Mouse (Mus musculus) right cerebral cortex, postnatal 4 days (tissue): Measurements from ENCODE around the gene Blm.

Experiments
- DNase-seq: peaks from one replicate; pipeline ENCODE4 v3.0.0-alpha.2; 2022

Blm gene

DNA sequence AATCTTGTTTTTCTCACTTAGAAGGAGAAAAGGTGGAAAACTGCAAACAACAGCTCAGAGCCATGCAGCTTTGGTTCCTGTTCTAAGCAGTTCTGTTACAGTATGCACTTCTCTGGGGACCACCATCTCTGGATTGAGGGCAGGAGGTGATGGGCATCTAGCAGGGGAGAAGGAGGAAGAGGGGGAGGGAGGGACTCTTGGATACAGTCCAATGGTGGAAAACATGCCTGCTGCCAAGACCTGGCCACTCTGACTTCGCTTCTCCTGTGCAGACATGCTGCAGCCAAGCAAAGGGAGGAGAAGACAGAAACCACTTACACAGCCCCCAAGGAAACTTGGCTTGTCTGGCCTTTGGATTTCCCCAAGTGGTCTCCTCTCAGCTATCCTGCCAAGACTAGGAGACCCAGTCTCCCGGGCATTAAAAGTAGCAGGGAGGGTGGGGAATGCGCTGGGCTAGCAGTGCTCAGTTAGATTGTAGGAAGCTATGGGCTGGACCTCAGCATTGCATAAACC lies 77.0 kb downstream of the Blm start:
- DNase-seq = no peak

DNA sequence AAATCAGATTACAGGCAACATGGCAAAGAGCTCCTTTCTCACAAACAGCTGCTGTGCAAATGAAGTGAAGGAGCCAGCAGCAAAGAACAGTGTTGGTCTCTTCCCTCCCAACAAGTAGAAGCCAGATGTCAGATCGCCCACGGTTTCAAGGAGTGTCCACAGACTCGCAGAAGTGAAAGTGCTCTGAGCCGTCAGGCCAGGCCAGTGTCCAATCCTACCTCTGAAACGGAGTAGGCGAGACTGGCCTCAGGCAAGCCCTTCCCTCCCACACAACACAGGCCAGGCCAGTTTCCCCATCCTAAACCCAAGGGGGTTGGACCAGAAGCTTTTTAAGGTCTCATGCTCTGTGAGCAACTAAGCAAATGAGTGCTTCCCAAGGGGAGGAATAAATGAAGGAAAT lies 77.7 kb downstream of the Blm start:
- no peak for DNase-seq

DNA sequence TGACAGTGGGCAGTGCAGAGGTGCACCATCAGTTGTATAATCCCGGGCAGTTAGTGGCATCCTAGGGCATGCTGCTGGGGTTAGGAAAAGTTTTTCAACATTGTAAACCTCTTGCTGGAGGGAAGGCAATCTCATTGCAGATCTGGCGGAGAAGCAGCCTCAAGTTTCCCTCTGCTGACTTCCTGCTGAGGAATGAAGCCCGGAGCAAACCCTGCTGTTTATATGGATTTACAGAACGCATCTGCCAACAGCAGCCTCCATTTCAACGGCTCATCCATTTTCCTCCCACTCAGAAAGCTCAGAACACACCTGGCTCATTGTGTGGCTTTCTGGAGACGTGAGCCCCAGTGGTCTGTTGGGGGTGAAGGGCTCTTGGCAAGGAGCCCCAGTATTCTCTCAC lies 78.6 kb downstream of the Blm start:
- no peak for DNase-seq

DNA sequence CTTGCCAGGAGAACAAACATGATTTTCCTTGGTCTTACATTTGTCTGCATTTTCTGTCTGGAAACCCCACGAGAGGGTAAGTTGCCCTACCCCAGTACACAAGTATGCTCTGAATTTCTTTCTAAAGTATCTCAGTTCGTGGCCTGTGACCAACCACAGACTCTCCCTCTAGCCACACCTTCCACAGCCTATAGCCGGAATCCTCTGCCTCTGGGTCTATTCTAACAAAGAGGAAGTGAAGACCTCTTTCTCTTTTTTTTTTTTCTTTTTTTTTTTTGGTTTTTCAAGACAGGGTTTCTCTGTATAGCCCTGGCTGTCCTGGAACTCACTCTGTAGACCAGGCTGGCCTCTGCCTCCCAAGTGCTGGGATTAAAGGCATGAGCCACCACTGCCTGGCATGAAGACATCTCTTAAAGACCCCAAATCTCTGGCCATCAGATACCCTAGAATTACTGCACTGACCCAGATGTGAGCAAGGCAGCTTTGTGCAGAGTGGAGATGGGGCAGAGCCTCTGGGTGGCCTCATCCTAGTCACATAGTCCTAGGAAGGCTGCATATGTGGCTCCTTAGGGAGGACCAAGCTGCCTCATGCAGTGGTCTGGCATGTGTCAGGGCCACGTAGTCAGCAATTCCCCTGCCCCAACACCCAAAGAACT lies 79.3 kb downstream of the Blm start:
- DNase-seq = no peak

DNA sequence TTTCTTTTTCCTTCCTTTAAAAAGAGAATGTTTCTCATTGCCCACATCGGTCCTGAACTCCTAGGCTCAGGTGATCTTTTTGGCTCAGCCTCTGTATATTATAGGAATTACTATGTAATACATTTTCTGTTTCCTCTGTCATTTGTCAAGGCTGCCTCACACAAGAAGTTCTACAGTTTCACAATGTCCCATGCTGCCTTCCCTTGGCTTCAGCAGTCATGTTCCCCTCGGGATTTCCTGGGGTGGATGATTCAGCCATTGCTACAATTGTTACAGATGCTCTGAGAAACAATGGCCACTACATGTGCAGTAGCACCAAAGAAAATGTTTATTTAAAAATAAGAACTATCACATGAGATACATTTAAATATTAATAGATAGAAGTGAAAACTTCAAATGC lies 80.1 kb downstream of the Blm start:
- DNase-seq = no peak

DNA sequence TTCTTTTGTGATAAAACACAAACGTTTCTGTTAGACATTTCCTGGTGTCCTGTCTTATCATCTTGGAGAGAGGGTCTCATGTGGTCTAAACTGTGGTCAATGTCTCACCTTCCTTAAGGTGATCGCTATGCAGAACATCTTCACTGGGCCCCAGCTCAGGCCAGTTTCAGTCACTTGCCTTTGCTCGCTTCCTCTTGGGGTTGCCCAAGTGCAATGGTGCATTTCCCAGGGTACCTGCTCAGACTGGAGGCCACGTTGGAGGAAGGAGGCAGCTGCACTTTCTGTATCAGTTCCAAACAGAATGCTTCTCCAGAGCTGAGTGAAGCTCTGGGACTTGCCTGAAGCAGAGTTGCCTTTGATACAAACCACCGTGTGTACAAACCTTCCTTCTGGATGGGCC lies 80.9 kb downstream of the Blm start:
- no peak for DNase-seq

DNA sequence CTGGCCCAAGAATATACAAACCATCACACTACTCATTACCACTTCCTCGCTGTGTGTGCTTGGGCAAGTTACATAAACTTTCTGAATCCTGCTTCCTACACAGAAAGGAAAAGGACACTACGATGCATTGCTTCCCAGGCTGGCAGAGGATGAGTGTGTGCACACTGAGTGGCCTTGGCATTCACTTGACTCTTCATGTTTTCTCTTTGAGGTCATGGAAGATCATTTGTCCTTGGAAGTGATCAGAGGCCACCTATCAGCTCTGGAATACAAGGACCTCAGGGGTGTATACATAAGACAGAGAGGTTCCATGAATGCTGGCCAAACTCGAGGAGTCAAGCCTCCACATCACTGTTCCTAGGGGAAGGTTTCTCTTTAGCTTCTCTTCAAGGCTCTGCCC lies 81.8 kb downstream of the Blm start:
- DNase-seq = no peak

DNA sequence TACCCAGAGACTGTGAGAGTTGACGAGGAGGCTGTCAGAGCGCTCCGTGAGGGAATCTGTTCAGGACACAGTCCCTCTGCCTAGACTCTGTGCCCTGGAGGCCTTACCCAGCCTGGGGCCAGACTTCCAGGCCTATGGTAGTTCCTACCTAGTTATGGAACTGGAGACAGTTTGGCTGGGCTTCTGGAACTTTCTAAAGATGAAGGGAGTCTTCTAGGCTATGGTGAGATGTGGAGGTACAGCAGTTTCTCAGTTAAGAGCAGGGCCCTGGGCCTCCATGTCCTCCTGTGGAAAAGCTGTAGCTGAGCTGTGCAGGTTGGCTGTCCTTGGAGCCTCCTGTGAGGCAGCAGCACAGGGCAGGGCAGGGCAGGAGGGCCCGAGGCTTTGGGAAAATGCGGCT lies 82.7 kb downstream of the Blm start:
- no peak for DNase-seq

DNA sequence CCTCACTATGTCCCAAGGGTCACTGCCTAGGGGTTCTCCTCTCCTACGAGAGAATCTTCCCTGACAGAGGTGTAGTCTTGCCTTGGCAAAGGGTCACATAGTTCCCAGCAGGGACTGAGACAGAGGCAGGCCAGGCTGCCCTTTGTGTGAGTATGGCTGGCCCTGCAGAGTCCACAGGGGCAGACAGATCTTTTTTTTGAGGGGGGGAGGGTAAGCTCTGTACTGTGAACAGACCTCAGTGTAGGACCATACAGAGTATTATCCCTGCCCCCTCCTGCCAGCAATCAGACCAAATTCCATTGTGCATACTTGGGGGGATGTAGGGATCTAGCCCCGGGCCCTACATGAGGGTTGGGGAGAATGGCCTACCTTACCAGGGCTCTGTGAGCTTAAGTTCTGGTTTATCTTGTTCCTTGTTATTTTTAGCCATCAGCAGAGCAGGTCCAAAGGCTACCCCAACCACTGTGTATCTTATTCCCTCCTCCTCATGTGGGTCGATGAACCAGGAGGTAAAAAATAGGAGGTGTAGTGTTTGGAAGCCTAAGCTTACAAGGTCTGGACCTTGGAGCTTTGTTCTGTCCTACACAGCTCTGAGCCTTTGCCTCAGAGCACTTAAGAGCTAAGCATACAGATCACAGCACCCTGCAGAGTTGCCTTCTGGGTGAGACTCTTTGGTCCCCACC lies 83.2 kb downstream of the Blm start:
- DNase-seq = no peak

DNA sequence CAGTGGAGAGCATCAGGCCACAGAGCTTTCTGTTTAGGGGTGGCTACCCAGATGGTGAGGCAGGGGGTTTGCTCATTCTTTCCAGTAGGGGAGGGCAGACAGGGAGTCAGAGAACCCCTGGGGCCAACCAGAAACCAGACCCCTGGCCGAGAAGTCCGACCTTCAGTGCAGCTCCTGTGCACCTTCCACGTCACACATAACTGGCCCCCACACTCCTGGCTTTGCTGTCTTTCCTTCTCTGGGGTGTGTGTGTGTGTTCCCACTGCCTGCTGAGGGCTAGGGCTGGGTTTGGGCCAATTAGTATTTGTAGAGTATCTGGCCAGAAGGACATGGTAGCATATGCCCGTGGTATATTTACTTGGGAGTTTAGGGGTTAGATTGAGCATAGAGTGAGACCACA lies 84.6 kb downstream of the Blm start:
- DNase-seq = no peak

DNA sequence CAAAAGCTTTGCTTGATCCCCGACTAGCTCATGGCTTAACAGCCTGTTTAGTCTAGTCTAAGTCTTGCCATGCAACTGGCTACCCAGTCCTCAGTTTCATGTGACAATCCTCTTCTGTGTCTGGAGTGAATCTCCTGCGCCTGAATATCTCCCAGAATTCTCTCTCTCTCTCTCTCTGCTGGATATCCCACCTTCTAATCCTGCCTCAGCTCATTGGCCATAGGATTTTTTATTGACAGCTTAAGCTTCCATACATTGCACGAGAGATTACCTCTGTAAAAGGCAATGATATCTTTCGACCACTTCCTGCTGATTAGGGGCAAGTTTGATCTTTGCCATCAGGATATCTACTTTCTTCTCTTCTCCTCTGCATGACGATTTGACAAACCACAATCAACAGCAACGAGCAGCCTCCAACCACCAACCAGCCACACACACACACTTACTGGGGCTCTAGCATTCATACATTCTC lies 85.3 kb downstream of the Blm start:
- no peak for DNase-seq

DNA sequence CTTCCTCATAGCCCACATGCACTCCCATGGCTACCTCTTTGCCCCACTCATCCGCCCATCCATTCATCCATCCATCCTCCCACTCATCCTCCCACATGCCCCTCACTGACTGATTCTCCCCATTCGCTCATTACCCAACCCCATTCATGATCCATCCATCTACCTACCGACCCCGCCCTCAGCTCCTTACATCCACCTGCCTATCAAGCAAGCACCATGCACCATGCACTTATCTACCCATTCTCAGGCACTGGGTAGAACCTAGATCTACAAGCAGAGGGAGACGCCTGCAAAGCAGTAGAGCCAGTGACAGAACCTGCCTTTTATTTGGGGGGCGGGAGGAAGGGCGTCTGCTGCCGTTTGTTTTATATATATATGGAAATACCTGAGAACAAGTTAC lies 87.6 kb downstream of the Blm start:
- no peak for DNase-seq

DNA sequence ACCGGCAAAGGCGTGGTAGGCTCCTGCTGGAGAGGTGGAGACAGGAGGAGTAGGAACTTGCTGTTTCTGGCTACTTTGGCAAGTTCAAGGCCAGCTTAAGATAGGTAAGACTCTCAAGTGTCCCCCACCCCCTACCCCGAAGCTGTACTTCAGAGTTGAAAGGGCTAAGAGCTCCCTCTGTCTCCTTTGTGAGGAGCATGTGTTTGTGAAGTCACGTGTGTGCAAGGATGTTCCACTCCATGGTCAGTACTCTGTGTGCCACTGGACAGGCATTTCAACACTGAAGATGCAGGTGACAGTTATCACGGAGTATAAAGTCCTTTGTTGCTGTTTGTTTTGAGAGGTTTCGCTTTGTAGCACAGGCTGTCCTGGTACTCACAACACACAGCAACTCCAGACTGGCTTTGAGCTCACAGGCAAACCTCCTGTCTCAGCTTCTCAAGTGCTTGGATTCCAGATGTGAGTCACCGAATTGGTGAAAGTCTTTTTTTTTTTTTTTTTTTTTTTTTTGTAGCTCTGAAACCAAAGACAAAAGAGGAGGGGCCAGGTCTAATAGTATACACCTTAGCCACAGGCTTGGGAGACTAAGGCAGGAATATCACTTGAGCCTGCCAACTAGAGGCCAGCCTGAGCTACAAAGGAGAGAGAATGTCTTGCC lies 88.6 kb downstream of the Blm start:
- no peak for DNase-seq

DNA sequence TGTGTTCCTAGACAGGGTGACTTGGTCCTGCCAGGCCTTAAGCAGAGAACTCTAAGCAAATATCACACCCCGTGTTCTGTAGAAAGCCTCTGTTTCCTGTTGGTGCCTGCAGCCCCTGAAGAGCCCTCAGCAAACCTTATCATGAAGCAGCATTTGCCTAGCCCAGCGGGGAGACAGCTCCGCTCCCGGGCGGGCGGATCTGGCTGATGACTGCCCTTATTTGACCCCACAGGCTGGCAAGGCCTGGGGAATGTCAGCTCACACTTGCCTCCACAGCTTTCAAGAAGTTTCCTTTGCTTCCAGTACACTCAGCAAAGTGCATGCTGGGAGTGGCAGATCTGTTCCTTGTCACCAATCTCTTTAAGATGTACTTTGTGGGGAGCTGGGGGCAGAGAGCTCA lies 89.4 kb downstream of the Blm start:
- no peak for DNase-seq

DNA sequence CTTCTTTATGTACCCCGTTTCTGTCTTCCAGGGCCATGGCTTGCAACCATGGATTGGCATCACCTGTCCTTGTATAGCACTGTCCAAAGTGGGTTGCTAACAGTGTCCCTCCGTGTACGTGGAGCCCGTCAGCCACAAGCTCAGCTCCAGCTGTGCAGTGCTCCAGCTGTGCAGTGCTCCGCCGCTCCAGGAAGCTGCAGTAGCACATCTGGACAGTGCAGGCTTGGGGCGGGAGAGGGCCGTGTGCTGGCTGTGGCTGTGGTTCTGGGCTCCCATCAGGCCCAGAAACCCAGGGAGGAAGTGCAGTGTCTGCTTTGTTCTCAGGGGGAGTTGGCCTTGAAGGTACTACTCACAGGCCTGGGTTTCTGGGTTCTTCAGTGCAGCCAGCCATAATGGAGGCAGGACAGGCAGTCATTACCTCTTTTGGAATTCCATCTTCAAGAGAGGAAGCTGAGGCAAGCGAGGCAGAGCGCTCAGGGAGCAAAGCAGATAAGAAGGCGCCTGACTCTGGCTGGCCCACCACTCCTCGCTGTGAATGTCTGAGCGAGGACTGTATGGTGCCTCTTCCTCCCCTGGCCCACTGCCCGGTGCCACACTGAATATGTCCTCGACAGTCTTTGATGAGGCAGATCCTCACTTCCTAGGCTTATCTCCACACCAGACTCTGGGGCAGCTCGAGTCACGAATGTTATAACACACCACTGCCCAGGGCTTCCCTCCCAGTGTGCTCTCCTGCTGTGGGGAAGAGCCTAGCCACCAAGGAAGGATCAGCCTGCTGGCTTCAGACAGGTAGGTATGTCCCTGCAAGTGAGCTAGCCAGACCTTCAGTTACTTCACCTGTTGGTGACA lies 90.3 kb downstream of the Blm start:
- DNase-seq = no peak

DNA sequence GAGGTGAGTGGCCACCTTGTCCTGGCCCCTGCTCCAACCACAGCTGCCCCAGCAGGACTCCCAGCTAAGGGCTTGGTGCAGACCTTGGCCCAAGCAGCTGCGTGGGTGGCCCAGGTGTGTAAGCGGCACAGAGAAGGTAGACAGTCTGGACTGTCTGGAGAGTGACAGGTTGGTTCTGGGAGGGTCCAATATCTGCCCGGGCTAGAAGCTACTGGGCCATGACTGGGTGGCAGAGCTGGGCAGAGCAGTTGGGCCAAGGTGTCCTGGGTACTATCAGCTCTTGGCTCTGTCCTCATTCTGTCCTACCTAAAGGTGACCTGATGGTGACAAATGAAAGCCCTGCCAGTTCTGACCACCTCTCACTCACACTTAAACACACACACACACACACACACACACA lies 91.8 kb downstream of the Blm start:
- no peak for DNase-seq

DNA sequence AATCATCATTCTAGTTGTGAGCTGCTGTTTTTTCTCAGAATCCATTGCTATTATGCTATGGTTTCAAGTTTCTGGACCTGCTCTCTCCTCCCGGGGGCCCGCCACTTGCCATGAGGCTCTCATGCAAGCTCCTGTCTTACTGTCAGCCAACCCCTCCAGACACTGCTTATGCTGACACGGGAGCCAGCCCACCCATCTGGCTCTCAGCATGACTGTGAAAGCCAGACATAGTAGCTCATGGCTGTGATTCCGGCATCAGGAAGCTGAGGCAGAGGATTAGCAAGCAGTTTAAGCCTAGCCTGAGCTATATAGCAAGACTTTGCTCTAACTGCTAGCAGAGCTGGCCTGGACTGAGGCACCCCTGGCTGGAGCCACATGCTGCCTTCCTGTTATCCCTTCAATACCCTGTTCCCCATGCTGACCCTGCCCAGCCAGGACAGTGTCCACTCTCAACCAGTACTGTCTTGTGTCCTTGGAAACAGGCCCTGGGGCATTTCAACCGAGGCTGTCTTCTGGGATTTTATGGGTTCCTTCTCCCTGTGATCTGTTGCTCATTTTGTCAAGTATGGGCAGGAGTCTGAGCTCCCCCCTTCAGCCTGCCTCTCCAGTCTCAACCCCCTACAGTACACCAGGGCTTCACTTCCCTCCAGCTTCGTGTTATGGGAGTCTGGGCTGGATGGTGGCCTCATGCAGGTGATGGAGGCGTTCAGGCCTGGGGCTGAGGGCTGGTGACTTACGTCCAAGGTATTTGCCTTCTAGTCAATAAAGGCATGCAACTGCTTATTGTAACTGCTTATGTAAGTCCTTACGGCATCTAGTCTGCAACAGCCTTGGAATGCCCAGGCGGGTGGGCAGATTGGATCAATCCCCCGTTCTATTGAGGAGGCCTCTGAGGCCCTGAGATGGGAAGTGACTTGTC lies 92.7 kb downstream of the Blm start:
- peak; percentile 38 for DNase-seq

DNA sequence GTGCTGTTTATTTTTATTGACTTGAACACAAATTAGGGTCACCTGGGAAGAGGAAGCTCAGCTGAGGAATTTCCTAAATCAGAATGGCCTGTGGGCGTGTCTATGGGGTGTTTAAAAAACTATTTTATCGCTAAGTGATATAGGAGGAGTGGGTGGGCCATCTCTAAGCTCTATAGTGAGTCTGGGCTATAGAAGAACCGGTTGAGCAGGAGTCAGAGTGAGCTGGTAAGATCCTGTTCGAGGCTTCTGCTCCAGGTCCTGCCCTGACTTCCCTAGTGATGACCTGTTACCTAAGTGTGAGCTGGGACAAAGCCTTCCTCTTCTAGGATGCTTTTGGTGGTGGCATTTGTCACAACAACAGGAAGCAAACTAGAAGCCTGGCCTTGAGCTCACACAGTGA lies 94.2 kb downstream of the Blm start:
- no peak for DNase-seq

DNA sequence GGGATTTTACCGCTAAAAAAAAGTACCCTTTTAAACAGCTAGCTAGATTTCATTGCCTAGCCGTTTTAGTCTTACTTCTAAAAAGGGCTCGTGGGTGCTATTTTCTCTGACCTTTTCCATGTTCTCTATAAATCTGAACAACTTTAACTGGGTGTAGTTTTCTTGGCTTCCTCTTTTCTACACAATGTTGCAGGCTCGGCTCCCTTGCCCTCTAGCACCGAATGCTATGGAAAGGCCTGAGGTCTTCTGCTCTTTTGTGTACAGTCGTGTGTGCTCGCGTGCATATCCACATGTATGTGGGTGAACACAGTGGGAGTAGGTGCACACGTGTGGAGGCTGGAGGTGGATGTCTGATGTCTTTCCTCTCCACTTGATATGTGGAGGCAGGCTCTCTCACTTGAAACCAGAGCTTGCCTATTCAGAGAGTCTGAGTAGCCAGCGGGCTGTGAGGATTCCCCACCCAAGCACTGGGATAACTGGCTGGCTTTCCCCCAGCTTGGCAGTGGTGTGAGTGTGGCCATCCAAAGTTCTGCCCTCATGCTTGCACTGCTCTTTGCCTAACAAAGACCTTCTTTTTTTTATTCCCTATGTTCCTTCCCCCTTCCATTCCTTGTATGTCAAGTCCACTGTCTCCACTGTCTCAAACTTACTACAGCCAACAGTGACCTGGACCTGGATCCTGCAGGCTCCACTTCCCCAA lies 95.0 kb downstream of the Blm start:
- DNase-seq = peak; percentile 40

DNA sequence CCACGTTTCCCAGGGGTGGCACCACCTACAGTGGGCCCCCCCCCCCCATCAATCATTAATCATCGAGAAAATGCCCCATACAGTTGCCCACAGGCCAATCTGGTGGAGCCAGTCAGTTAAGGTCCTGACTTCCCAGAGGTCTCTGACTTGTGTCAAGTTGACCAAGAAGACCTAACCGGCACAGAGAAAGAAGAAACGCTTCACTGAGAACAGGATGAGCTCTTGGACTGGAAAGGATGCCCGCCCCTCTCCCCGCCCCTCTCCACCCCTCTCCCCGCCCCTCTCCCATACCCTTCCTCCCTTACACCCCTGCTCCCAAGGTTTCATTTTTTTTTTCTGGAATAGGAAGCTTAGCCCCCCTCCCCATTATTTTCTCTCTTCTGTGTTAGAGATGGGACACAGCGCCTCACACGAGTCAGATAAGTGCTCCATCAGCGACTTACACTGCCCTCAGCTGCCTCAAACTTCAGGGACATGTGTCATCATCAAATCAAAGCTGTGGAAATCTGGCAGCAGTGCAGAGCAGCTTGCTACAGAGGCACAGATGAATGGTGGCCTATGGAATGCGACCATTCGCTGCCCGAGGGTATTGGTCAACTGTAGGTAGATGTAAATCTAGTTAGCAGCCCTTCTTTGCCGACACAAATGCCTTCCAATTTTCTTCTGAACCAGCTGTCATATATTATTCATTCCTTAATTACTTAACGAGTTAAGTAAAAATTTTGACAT lies 95.7 kb downstream of the Blm start:
- DNase-seq = no peak

DNA sequence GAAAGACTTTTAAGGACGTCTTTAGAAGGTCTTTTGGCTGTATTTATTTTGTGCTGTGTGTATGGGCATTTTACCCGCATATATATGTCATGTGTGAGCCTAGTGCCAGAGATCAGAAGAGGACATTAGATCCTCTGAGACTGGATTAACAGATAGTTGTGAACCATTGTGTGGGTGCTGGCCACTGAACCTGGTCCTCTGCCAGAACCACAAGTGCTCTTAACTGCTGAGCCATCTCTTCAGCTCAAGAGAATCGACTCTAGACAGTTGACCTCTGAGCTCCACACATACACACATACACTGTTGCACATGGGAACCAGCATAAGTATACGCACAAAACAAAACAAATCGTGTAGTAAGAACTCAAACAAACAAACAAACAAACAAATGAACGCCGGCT lies 98.3 kb downstream of the Blm start:
- DNase-seq = no peak
